In the genomic region with DNA sequence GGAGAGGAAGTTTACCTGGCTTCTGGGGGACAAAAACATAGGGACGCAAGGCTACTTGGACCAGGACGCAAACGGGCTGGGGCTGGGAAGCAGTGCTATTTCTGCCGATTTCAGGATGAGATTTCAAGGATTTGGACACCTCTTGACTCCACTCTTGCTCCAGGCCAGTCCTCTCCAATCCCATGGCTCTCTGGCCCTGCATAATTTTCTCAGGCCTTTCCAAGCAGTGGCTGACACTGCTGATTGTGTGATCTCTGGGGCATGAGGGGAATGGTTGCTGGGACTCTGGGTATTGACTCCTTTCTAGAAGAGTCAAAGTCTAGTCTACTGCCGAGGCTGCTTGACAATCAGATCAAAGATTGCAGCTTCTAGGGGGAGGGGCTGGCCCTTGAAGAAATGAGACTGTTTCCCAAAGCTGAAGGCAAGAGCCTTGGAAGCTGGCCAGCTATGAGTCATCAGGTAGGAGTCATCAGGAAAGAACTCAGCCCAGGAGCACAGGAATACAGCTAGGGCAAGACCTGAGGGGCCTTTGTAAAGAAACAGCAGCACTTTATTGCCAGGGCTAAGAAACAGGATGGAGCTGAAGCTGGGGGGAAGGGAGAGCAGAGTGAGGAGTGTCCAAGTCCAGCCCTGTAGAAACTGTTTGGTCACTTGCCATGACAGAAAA, we compare ENCODE assay signal across 8 mouse cellular contexts. TPM values are rescaled to one million over a fixed set of nuclear protein-coding genes. Genes with fewer than 3 reads are reported as not detected.
A peak's percentile ranks its signal among the peaks of the same experiment; 100 is the strongest.
DNase-seq lines count a peak whose midpoint lies in the region; ATAC-seq and TF ChIP-seq lines count a peak whose summit lies in the region.

No protein-coding gene starts in this region.

- H3K9me3 ChIP-seq in liver, embryonic 12.5 days (replicated peaks): no peaks in the 10 kb centered on the region
- H3K9me3 ChIP-seq in embryonic facial prominence, embryonic 13.5 days: no peaks in the 10 kb centered on the region
- H3K9me3 ChIP-seq in forebrain, embryonic 15.5 days: no peaks in the 10 kb centered on the region
- H3K9me3 ChIP-seq in midbrain, embryonic 15.5 days: no peaks in the 10 kb centered on the region

- 0 out of 2 replicates have a peak overlapping the region, but pooled peaks have one; percentile 10 for H3K27ac ChIP-seq in liver, adult 2 months (replicated peaks; ENCODE audit: insufficient read depth, low read depth, low read length)
- no peak overlapping the region for H3K27ac ChIP-seq in liver, embryonic 12.5 days
- no peak overlapping the region for H3K27ac ChIP-seq in embryonic facial prominence, embryonic 13.5 days
- H3K27ac ChIP-seq in forebrain, embryonic 15.5 days (replicated peaks): no peak overlapping the region
- no peak overlapping the region for H3K27ac ChIP-seq in midbrain, embryonic 15.5 days

- no peak for TF ChIP-seq CTCF in liver, adult 2 months (IDR thresholded peaks at IDR 0.05; ENCODE audit: low read depth, low read length)

- no peak overlapping the region for H3K4me2 ChIP-seq in liver, embryonic 12.5 days
- no peak overlapping the region for H3K4me2 ChIP-seq in embryonic facial prominence, embryonic 13.5 days
- no peak overlapping the region for H3K4me2 ChIP-seq in forebrain, embryonic 15.5 days (replicated peaks)
- H3K4me2 ChIP-seq in midbrain, embryonic 15.5 days: no peak overlapping the region

- no peak for ATAC-seq in liver, embryonic 12.5 days
- ATAC-seq in embryonic facial prominence, embryonic 13.5 days (ENCODE audit: insufficient number of reproducible peaks, insufficient read depth, low FRiP score, low TSS enrichment, low read depth): 0 out of 2 replicates have a peak, but pooled peaks have one; percentile 37
- no peak for ATAC-seq in forebrain, embryonic 15.5 days (replicated peaks)
- no peak for ATAC-seq in midbrain, embryonic 15.5 days (replicated peaks)

- peaks cover 1% of the 10 kb centered on the region for H3K4me1 ChIP-seq in liver, adult 2 months (ENCODE audit: control insufficient read depth, insufficient read depth, low read length)
- H3K4me1 ChIP-seq in liver, embryonic 12.5 days: no peaks in the 10 kb centered on the region
- no peaks in the 10 kb centered on the region for H3K4me1 ChIP-seq in embryonic facial prominence, embryonic 13.5 days
- H3K4me1 ChIP-seq in forebrain, embryonic 15.5 days: no peaks in the 10 kb centered on the region
- no peaks in the 10 kb centered on the region for H3K4me1 ChIP-seq in midbrain, embryonic 15.5 days

- DNase-seq in liver, adult 2 months (ENCODE audit: extremely low read depth, low read depth, low spot score): peak; percentile 29
- DNase-seq in kidney, adult 18-20 months: peak; percentile 69
- peak; percentile 69 to 70 for DNase-seq in lung, postnatal 4 days
- no peak for DNase-seq in layer of hippocampus, postnatal 10 days (ENCODE audit: low spot score in 2 of 2)

- no peaks in the 10 kb centered on the region for H3K36me3 ChIP-seq in liver, adult 2 months (ENCODE audit: control insufficient read depth, insufficient read depth, low read length)
- no peaks in the 10 kb centered on the region for H3K36me3 ChIP-seq in liver, embryonic 12.5 days
- H3K36me3 ChIP-seq in embryonic facial prominence, embryonic 13.5 days: no peaks in the 10 kb centered on the region
- H3K36me3 ChIP-seq in forebrain, embryonic 15.5 days: no peaks in the 10 kb centered on the region
- no peaks in the 10 kb centered on the region for H3K36me3 ChIP-seq in midbrain, embryonic 15.5 days (replicated peaks)

- no peaks in the 10 kb centered on the region for H3K27me3 ChIP-seq in liver, adult 2 months (ENCODE audit: control insufficient read depth, insufficient read depth, low read length)
- H3K27me3 ChIP-seq in liver, embryonic 12.5 days (replicated peaks): no peaks in the 10 kb centered on the region
- no peaks in the 10 kb centered on the region for H3K27me3 ChIP-seq in embryonic facial prominence, embryonic 13.5 days
- no peaks in the 10 kb centered on the region for H3K27me3 ChIP-seq in forebrain, embryonic 15.5 days
- H3K27me3 ChIP-seq in midbrain, embryonic 15.5 days (replicated peaks): no peaks in the 10 kb centered on the region

- no peaks in the 10 kb centered on the region for H3K79me2 ChIP-seq in liver, adult 2 months (ENCODE audit: control insufficient read depth, insufficient read depth, low read length)

- H3K4me3 ChIP-seq in liver, adult 2 months (ENCODE audit: insufficient read depth, low read depth, low read length): no peak overlapping the region
- no peak overlapping the region for H3K4me3 ChIP-seq in liver, embryonic 12.5 days
- no peak overlapping the region for H3K4me3 ChIP-seq in embryonic facial prominence, embryonic 13.5 days
- H3K4me3 ChIP-seq in forebrain, embryonic 15.5 days: no peak overlapping the region
- H3K4me3 ChIP-seq in midbrain, embryonic 15.5 days: no peak overlapping the region

- no peak overlapping the region for H3K9ac ChIP-seq in liver, adult 2 months (ENCODE audit: low read depth, low read length)
- no peak overlapping the region for H3K9ac ChIP-seq in liver, embryonic 12.5 days
- H3K9ac ChIP-seq in embryonic facial prominence, embryonic 13.5 days: no peak overlapping the region
- no peak overlapping the region for H3K9ac ChIP-seq in forebrain, embryonic 15.5 days (replicated peaks)
- no peak overlapping the region for H3K9ac ChIP-seq in midbrain, embryonic 15.5 days

- TF ChIP-seq POLR2A in liver, adult 2 months (IDR thresholded peaks at IDR 0.05; ENCODE audit: extremely low read depth, insufficient read depth, low read length): no peak

- WGBS in liver, adult 2 months: 75% methylated on average over 5 of the region's 5 CpGs
- WGBS in liver, embryonic 12.5 days (ENCODE audit: insufficient replicate concordance): 61% methylated on average over 5 of the region's 5 CpGs
- 75% methylated on average over 5 of the region's 5 CpGs for WGBS in embryonic facial prominence, embryonic 13.5 days
- WGBS in forebrain, embryonic 15.5 days: 79% methylated on average over 5 of the region's 5 CpGs
- 84% methylated on average over 5 of the region's 5 CpGs for WGBS in midbrain, embryonic 15.5 days

RNA-seq across cellular contexts. Expression of a gene that starts 18.7 kb away (rescaled TPM):
- 2.1 and 2.6 TPM in 2 replicates for total RNA-seq in liver, adult 2 months (2014; rRNA removed)
- polyA plus RNA-seq in liver, adult 2 months (2012; rRNA removed): 1.1 and 1.5 TPM in 2 replicates
- 2.8 and 2.9 TPM in 2 replicates for polyA plus RNA-seq in liver, embryonic 12.5 days (2016; fragmentation: Nextera tagmentation; extraction: Ambion mirVana)
- 36.0 and 39.1 TPM in 2 replicates for polyA plus RNA-seq in embryonic facial prominence, embryonic 13.5 days (2015; fragmentation: Nextera tagmentation; extraction: Ambion mirVana)
- 1 to 10 TPM; 5.5 to 5.6 TPM for total RNA-seq in layer of hippocampus, postnatal 10 days (2021)
- polyA plus RNA-seq in forebrain, embryonic 15.5 days (2015; fragmentation: Nextera tagmentation; extraction: Ambion mirVana): 6.8 and 7.0 TPM in 2 replicates
- polyA plus RNA-seq in midbrain, embryonic 15.5 days (2015; fragmentation: Nextera tagmentation; extraction: Ambion mirVana): 4.0 and 4.2 TPM in 2 replicates

Comparison
In these comparisons a context has a peak if more than half of its experiments do, and no peak if none do; other contexts are left out.
1. DNase-seq: peak in liver, adult 2 months (single experiment), kidney, adult 18-20 months (single experiment) and lung, postnatal 4 days (2 of 2); none in layer of hippocampus, postnatal 10 days (0 of 2).